Mouse (Mus musculus): Measurements from ENCODE around the gene Fcgr4.
"Not testable (repeated sequence)": the region's sequence is repeated elsewhere in the genome, so short reads cannot be mapped to it uniquely, and the experiment has no call there.

The Fcgr4 gene

GRCm38 (mm10) chr1:171018737-171019136, at the start of gene Fcgr4:
Gene Fcgr4, plus strand, starts transcription at chr1:171018920.
- DNase-seq, result no peak

- DNase-seq, result no peak
These were observed 46.2 kb upstream of the Fcgr4 start for GRCm38 (mm10) chr1:170972494-170972893.

GRCm38 (mm10) chr1:170972936-170973335, 45.8 kb upstream of the Fcgr4 start:
- no peak for DNase-seq

GRCm38 (mm10) chr1:170974171-170974570, 44.5 kb upstream of the Fcgr4 start:
- no peak for DNase-seq

GRCm38 (mm10) chr1:170974736-170975135, 44.0 kb upstream of the Fcgr4 start:
- no peak for DNase-seq

- not testable (repeated sequence) for DNase-seq
These were observed 43.4 kb upstream of the Fcgr4 start for GRCm38 (mm10) chr1:170975350-170975749.

- DNase-seq, result peak; percentile 42
These were observed 43.0 kb upstream of the Fcgr4 start for GRCm38 (mm10) chr1:170975751-170976161.

- DNase-seq, result no peak
These were observed 42.3 kb upstream of the Fcgr4 start, which contains the start of gene Fcgr2b for GRCm38 (mm10) chr1:170976447-170976846. Gene Fcgr2b, minus strand, starts transcription at chr1:170976547.

- no peak for DNase-seq
These were observed 40.1 kb upstream of the Fcgr4 start for GRCm38 (mm10) chr1:170978601-170979000.

- not testable (repeated sequence) for DNase-seq
These were observed 37.0 kb upstream of the Fcgr4 start for GRCm38 (mm10) chr1:170981679-170982078.

GRCm38 (mm10) chr1:170982301-170982700, 36.4 kb upstream of the Fcgr4 start:
- no peak for DNase-seq

GRCm38 (mm10) chr1:170983066-170983465, 35.7 kb upstream of the Fcgr4 start:
- DNase-seq, result no peak

GRCm38 (mm10) chr1:170985092-170985491, 33.6 kb upstream of the Fcgr4 start:
- DNase-seq, result no peak

- DNase-seq, result no peak
These were observed 32.9 kb upstream of the Fcgr4 start for GRCm38 (mm10) chr1:170985861-170986260.

- no peak for DNase-seq
These were observed 29.1 kb upstream of the Fcgr4 start for GRCm38 (mm10) chr1:170989656-170990055.

- DNase-seq, result peak; percentile 67
These were observed 26.2 kb upstream of the Fcgr4 start for GRCm38 (mm10) chr1:170992550-170992949.

- no peak for DNase-seq
These were observed 22.7 kb upstream of the Fcgr4 start for GRCm38 (mm10) chr1:170996034-170996433.

- peak; percentile 80 for DNase-seq
These were observed 22.0 kb upstream of the Fcgr4 start for GRCm38 (mm10) chr1:170996753-170997152.

GRCm38 (mm10) chr1:170997756-170998655, 20.7 kb upstream of the Fcgr4 start:
- peak; percentile 68 for DNase-seq

GRCm38 (mm10) chr1:170999811-171000210, 18.9 kb upstream of the Fcgr4 start:
- no peak for DNase-seq

- DNase-seq, result no peak
These were observed 13.6 kb upstream of the Fcgr4 start for GRCm38 (mm10) chr1:171005081-171005480.

- DNase-seq, result no peak
These were observed 13.1 kb upstream of the Fcgr4 start for GRCm38 (mm10) chr1:171005586-171005985.

- DNase-seq, result no peak
These were observed 12.4 kb upstream of the Fcgr4 start for GRCm38 (mm10) chr1:171006335-171006734.

GRCm38 (mm10) chr1:171006905-171007304, 11.8 kb upstream of the Fcgr4 start:
- peak; percentile 41 for DNase-seq

Data from lung, postnatal 36 days (tissue).